Comparison of ENCODE assay signal across 29 mouse cellular contexts in the genomic region with DNA sequence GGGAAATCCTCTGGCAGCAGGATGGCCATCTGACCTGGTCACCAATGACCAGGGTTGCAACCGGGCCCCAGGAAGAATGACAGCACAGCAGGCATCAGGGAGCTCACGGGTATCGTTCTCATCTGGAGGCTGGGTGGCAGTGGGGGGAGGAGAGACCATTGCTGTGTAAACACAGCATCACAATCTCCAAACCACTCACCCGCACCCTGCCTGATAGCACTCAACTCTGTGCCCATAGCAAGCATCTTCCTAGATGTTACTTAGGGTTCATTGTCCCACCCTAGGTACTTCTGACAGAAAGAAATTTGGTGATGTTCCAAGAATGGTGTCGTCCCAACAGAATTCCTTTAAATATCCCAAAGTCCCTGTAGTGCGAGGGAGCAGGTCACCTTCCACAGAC. TPM values are rescaled to one million over a fixed set of nuclear protein-coding genes. Genes with fewer than 3 reads are reported as not detected.
DNase-seq lines count a peak whose midpoint lies in the region; ATAC-seq and TF ChIP-seq lines count a peak whose summit lies in the region.
"Had no signal": no experiment of that assay in that cellular context is flagged by ENCODE, and none has a peak within 500 bp of the region (broad histone marks: within the 10 kb centered on the region; RNA-seq: fewer than 3 reads in every experiment).

No protein-coding gene starts in this region.

- ATAC-seq in forebrain, embryonic 13.5 days, result peak; percentile 43; the same call in 1 of the 2 replicates
- ATAC-seq in forebrain, postnatal 0 days, result no peak
- peak; percentile 77 for ATAC-seq in hindbrain, embryonic 13.5 days (ENCODE audit: low FRiP score)
- ATAC-seq in hindbrain, embryonic 16.5 days, result peak; percentile 58; the same call in 1 of the 2 replicates
- ATAC-seq: Patski had no signal

- no peaks in the 10 kb centered on the region for H3K9me3 ChIP-seq in forebrain, embryonic 13.5 days (replicated peaks)
- no peaks in the 10 kb centered on the region for H3K9me3 ChIP-seq in forebrain, postnatal 0 days (ENCODE audit: low read length)
- no peaks in the 10 kb centered on the region for H3K9me3 ChIP-seq in hindbrain, embryonic 13.5 days
- no peaks in the 10 kb centered on the region for H3K9me3 ChIP-seq in hindbrain, embryonic 16.5 days (ENCODE audit: control insufficient read depth, low read length)
- H3K9me3 ChIP-seq: embryonic facial prominence, embryonic 13.5 days; forebrain, embryonic 10.5 days; heart, embryonic 10.5 days; heart, embryonic 15.5 days; limb, embryonic 12.5 days; liver, embryonic 15.5 days; lung, embryonic 15.5 days; midbrain, embryonic 12.5 days; neural tube, embryonic 12.5 days had no signal

- no peaks in the 10 kb centered on the region for H3K27me3 ChIP-seq in forebrain, embryonic 13.5 days
- H3K27me3 ChIP-seq in forebrain, postnatal 0 days (ENCODE audit: insufficient read depth, low read length), result no peaks in the 10 kb centered on the region
- H3K27me3 ChIP-seq in hindbrain, embryonic 13.5 days, result no peaks in the 10 kb centered on the region
- H3K27me3 ChIP-seq in hindbrain, embryonic 16.5 days (replicated peaks; ENCODE audit: control insufficient read depth, insufficient read depth, low read length), result no peaks in the 10 kb centered on the region
- H3K27me3 ChIP-seq: embryonic facial prominence, embryonic 13.5 days; heart, embryonic 15.5 days; limb, embryonic 12.5 days; liver, embryonic 15.5 days; lung, embryonic 15.5 days; midbrain, embryonic 12.5 days; neural tube, embryonic 12.5 days; Patski had no signal

- no peaks in the 10 kb centered on the region for H3K36me3 ChIP-seq in forebrain, embryonic 13.5 days (ENCODE audit: poor library complexity, severe bottlenecking)
- no peaks in the 10 kb centered on the region; the same call in 1 of the 2 replicates for H3K36me3 ChIP-seq in forebrain, postnatal 0 days (ENCODE audit: insufficient read depth)
- H3K36me3 ChIP-seq in hindbrain, embryonic 13.5 days, result peaks cover 8% of the 10 kb centered on the region
- no peaks in the 10 kb centered on the region for H3K36me3 ChIP-seq in hindbrain, embryonic 16.5 days (ENCODE audit: control insufficient read depth, insufficient read depth, low read length)
- H3K36me3 ChIP-seq: embryonic facial prominence, embryonic 13.5 days; forebrain, embryonic 10.5 days; heart, embryonic 10.5 days; heart, embryonic 15.5 days; limb, embryonic 12.5 days; liver, embryonic 15.5 days; lung, embryonic 15.5 days; midbrain, embryonic 12.5 days; neural tube, embryonic 12.5 days had no signal

- H3K4me2 ChIP-seq in forebrain, embryonic 13.5 days, result no peak overlapping the region
- no peak overlapping the region for H3K4me2 ChIP-seq in forebrain, postnatal 0 days (ENCODE audit: low read depth)
- H3K4me2 ChIP-seq in hindbrain, embryonic 13.5 days, result no peak overlapping the region
- H3K4me2 ChIP-seq in hindbrain, embryonic 16.5 days (ENCODE audit: low read length), result no peak overlapping the region
- H3K4me2 ChIP-seq: embryonic facial prominence, embryonic 13.5 days; heart, embryonic 15.5 days; limb, embryonic 12.5 days; liver, embryonic 15.5 days; lung, embryonic 15.5 days; midbrain, embryonic 12.5 days; neural tube, embryonic 12.5 days had no signal

- no peak overlapping the region for H3K9ac ChIP-seq in forebrain, embryonic 13.5 days
- H3K9ac ChIP-seq in forebrain, postnatal 0 days, result no peak overlapping the region
- H3K9ac ChIP-seq in hindbrain, embryonic 13.5 days, result no peak overlapping the region
- H3K9ac ChIP-seq in hindbrain, embryonic 16.5 days (ENCODE audit: low read depth, low read length), result no peak overlapping the region
- H3K9ac ChIP-seq: embryonic facial prominence, embryonic 13.5 days; heart, embryonic 15.5 days; limb, embryonic 12.5 days; liver, embryonic 15.5 days; lung, embryonic 15.5 days; midbrain, embryonic 12.5 days; neural tube, embryonic 12.5 days had no signal

- peaks cover 15% of the 10 kb centered on the region; the same call in 1 of the 2 replicates for H3K4me1 ChIP-seq in forebrain, embryonic 13.5 days
- H3K4me1 ChIP-seq in forebrain, postnatal 0 days (ENCODE audit: insufficient read depth), result no peaks in the 10 kb centered on the region
- H3K4me1 ChIP-seq in hindbrain, embryonic 13.5 days (replicated peaks), result peaks cover 15% of the 10 kb centered on the region
- H3K4me1 ChIP-seq in hindbrain, embryonic 16.5 days (ENCODE audit: control insufficient read depth, insufficient read depth, low read depth, low read length), result no peaks in the 10 kb centered on the region; the same call in none of the 2 replicates
- H3K4me1 ChIP-seq: embryonic facial prominence, embryonic 13.5 days; forebrain, embryonic 10.5 days; liver, embryonic 15.5 days; lung, embryonic 15.5 days; neural tube, embryonic 12.5 days had no signal

- no peak for DNase-seq in forebrain, postnatal 0 days
- peak; percentile 6 for DNase-seq in left cerebral cortex, postnatal 4 days
- DNase-seq in left cerebral cortex, postnatal 10 days (ENCODE audit: extremely low spot score in 1 of 2, low spot score in 2 of 2), result no peak
- no peak for DNase-seq in thymus, adult 18-20 months
- DNase-seq in frontal cortex, postnatal 25 days (ENCODE audit: low spot score in 2 of 2), result no peak
- DNase-seq: adrenal gland, postnatal 10 days; gastrocnemius, postnatal 25 days; heart, adult 11 months; heart, postnatal 36 days; kidney, adult 18-20 months; right cerebral cortex, adult 18-20 months; spleen, adult 18-20 months; thymus, adult 2 months; thymus, postnatal 36 days had no signal

- no peak overlapping the region for H3K4me3 ChIP-seq in forebrain, embryonic 13.5 days
- H3K4me3 ChIP-seq in forebrain, postnatal 0 days (ENCODE audit: low read depth, low read length), result no peak overlapping the region
- no peak overlapping the region for H3K4me3 ChIP-seq in hindbrain, embryonic 13.5 days
- no peak overlapping the region for H3K4me3 ChIP-seq in hindbrain, embryonic 16.5 days (ENCODE audit: low read length)
- H3K4me3 ChIP-seq: embryonic facial prominence, embryonic 13.5 days; forebrain, embryonic 10.5 days; heart, embryonic 10.5 days; heart, embryonic 15.5 days; limb, embryonic 12.5 days; liver, embryonic 15.5 days; lung, embryonic 15.5 days; midbrain, embryonic 12.5 days; neural tube, embryonic 12.5 days had no signal

- intact Hi-C loops in left cerebral cortex, postnatal 4 days (cut with DNase I), result no loop called here
- intact Hi-C loops in left cerebral cortex, postnatal 10 days (cut with DNase I), result no loop called here

- WGBS in forebrain, embryonic 13.5 days, result 73% methylated on average over 6 of the region's 6 CpGs
- 58% methylated on average over 6 of the region's 6 CpGs for WGBS in forebrain, postnatal 0 days
- WGBS in hindbrain, embryonic 13.5 days, result 61% methylated on average over 6 of the region's 6 CpGs
- 49% methylated on average over 6 of the region's 6 CpGs for WGBS in hindbrain, embryonic 16.5 days

- no peak for TF ChIP-seq CTCF in forebrain, postnatal 0 days (IDR thresholded peaks at IDR 0.05; ENCODE audit: low read depth)

- no peak overlapping the region for H3K27ac ChIP-seq in forebrain, embryonic 13.5 days
- no peak overlapping the region for H3K27ac ChIP-seq in forebrain, postnatal 0 days (ENCODE audit: low read depth, low read length)
- H3K27ac ChIP-seq in hindbrain, embryonic 13.5 days, result peak overlapping the region; percentile 69
- 0 out of 2 replicates have a peak overlapping the region, but pooled peaks have one; percentile 21 for H3K27ac ChIP-seq in hindbrain, embryonic 16.5 days (ENCODE audit: low read depth, low read length)
- H3K27ac ChIP-seq: embryonic facial prominence, embryonic 13.5 days; forebrain, embryonic 10.5 days; heart, embryonic 10.5 days; heart, embryonic 15.5 days; limb, embryonic 12.5 days; liver, embryonic 15.5 days; lung, embryonic 15.5 days; midbrain, embryonic 12.5 days; neural tube, embryonic 12.5 days; stomach, postnatal 0 days had no signal

RNA-seq across cellular contexts. Expression of gene Tlr5, which starts 57.5 kb away (rescaled TPM):
- polyA plus RNA-seq in forebrain, embryonic 13.5 days (2015; fragmentation: Nextera tagmentation; extraction: Ambion mirVana), result 0.13 and 0.34 TPM in 2 replicates
- 0.38 and 0.76 TPM in 2 replicates for total RNA-seq in forebrain, postnatal 0 days (2014; rRNA removed)
- polyA plus RNA-seq in forebrain, postnatal 0 days (2015; fragmentation: Nextera tagmentation; extraction: Ambion mirVana), result 0.18 and 0.21 TPM in 2 replicates
- under 1 TPM; 0.46 to 0.54 TPM for total RNA-seq in left cerebral cortex, postnatal 4 days (2021)
- total RNA-seq in left cerebral cortex, postnatal 10 days (2021), result under 1 TPM; 0.34 to 0.45 TPM
- polyA plus RNA-seq in hindbrain, embryonic 13.5 days (2015; fragmentation: Nextera tagmentation; extraction: Ambion mirVana), result 0.06 and 0.23 TPM in 2 replicates
- 0.19 and 0.60 TPM in 2 replicates for polyA plus RNA-seq in hindbrain, embryonic 16.5 days (2015; fragmentation: Nextera tagmentation; extraction: Ambion mirVana)
- total RNA-seq: MEL had no signal
- polyA plus RNA-seq: Patski had no signal

Comparison
In these comparisons a context has a peak if more than half of its experiments do, and no peak if none do; other contexts are left out.
1. H3K27ac ChIP-seq: peak in hindbrain, embryonic 13.5 days (single experiment) and hindbrain, embryonic 16.5 days (single experiment); none in forebrain, embryonic 13.5 days (single experiment) and forebrain, postnatal 0 days (single experiment).